Mouse (Mus musculus): Measurements from ENCODE around the gene Pabpn1.
"Not testable (repeated sequence)": the region's sequence is repeated elsewhere in the genome, so short reads cannot be mapped to it uniquely, and the experiment has no call there.

The Pabpn1 gene

GRCm38 (mm10) chr14:54937361-54938182, 45.3 kb downstream of the Pabpn1 start:
- DNase-seq: no peak

- DNase-seq: no peak
These were observed 46.3 kb downstream of the Pabpn1 start for GRCm38 (mm10) chr14:54938431-54939219.

- peak; percentile 62 for DNase-seq
These were observed 47.3 kb downstream of the Pabpn1 start for GRCm38 (mm10) chr14:54939434-54940175.

GRCm38 (mm10) chr14:54940176-54940530, 47.9 kb downstream of the Pabpn1 start:
- DNase-seq: no peak

- DNase-seq: no peak
These were observed 49.0 kb downstream of the Pabpn1 start for GRCm38 (mm10) chr14:54941024-54941978.

GRCm38 (mm10) chr14:54942479-54942878, 50.2 kb downstream of the Pabpn1 start:
- no peak for DNase-seq

- no peak for DNase-seq
These were observed 51.7 kb downstream of the Pabpn1 start for GRCm38 (mm10) chr14:54943971-54944370.

- DNase-seq: no peak
These were observed 52.6 kb downstream of the Pabpn1 start for GRCm38 (mm10) chr14:54944939-54945338.

GRCm38 (mm10) chr14:54945975-54946704, 53.8 kb downstream of the Pabpn1 start:
- no peak for DNase-seq

GRCm38 (mm10) chr14:54947008-54947407, 54.7 kb downstream of the Pabpn1 start:
- not testable (repeated sequence) for DNase-seq

All from liver (tissue).